Mouse (Mus musculus) liver, adult 2 months (tissue): ENCODE results near the gene Pitx2. TPM values are rescaled to one million over a fixed set of nuclear protein-coding genes. Genes with fewer than 3 reads are reported as not detected.

Source experiments
- DNase-seq: peaks from one replicate; pipeline ENCODE4 v3.0.0-alpha.2; 2011; ENCODE audit warnings: low read depth, low spot score; ENCODE audit errors: extremely low read depth
- H3K27ac ChIP-seq: fragments of 200-500 bp; replicated peaks from 2 replicates; pipeline ENCODE4 v1.5.1; 2012; ENCODE audit warnings: low read depth, mild to moderate bottlenecking, control low read depth, inconsistent platforms, low read length; ENCODE audit not compliant: insufficient read depth
- H3K27me3 ChIP-seq: fragments of 200-500 bp; 2 replicates; pipeline ENCODE4 v1.6.1; 2012; ENCODE audit warnings: mild to moderate bottlenecking, moderate library complexity, low read length, inconsistent platforms; ENCODE audit not compliant: control insufficient read depth, insufficient read depth
- H3K36me3 ChIP-seq: fragments of 200-500 bp; 2 replicates; pipeline ENCODE4 v1.6.1; 2012; ENCODE audit warnings: low read length, inconsistent platforms; ENCODE audit not compliant: control insufficient read depth, insufficient read depth
- H3K4me1 ChIP-seq: fragments of 200-500 bp; 2 replicates; pipeline ENCODE4 v1.6.1; 2011; ENCODE audit warnings: low read length; ENCODE audit not compliant: control insufficient read depth, insufficient read depth
- H3K4me3 ChIP-seq: fragments of 200-500 bp; 2 replicates; pipeline ENCODE4 v1.5.1; 2011; ENCODE audit warnings: low read depth, mild to moderate bottlenecking, control low read depth, low read length, moderate library complexity; ENCODE audit not compliant: insufficient read depth
- H3K79me2 ChIP-seq: fragments of 200-500 bp; 2 replicates; pipeline ENCODE4 v1.6.1; 2012; ENCODE audit warnings: inconsistent platforms, mild to moderate bottlenecking, low read length, moderate library complexity; ENCODE audit not compliant: control insufficient read depth, insufficient read depth
- H3K9ac ChIP-seq: fragments of 200-500 bp; 2 replicates; pipeline ENCODE4 v1.6.1; 2012; ENCODE audit warnings: low read depth, mild to moderate bottlenecking, control low read depth, inconsistent platforms, low read length
- CTCF ChIP-seq: fragments of 200-500 bp; IDR thresholded peaks from 2 replicates; pipeline ENCODE4 v1.5.1; 2011; ENCODE audit warnings: low read depth, low read length, control low read depth
- POLR2A ChIP-seq: fragments of 200-500 bp; IDR thresholded peaks from 2 replicates; pipeline ENCODE4 v1.6.1; 2011; ENCODE audit warnings: low read length, control low read depth; ENCODE audit not compliant: insufficient read depth; ENCODE audit errors: extremely low read depth
- WGBS: fragments of 180-500 bp; shearing (Covaris S2); methylation state at CpG from one replicate; pipeline ENCODE4 v1.1.7; 2018; 5-methylcytosine and 5-hydroxymethylcytosine counted together
- polyA plus RNA-seq: library from polyadenylated mRNA; depleted of rRNA; stranded (reverse); fragments of >200 nt; gene quantifications from 2 replicates; pipeline ENCODE4 v1.2.3, GENCODE M21; 2012
- total RNA-seq: library from RNA; depleted of rRNA; stranded (reverse); fragments of >200 nt; gene quantifications from 2 replicates; pipeline ENCODE4 v1.2.3, GENCODE M21; 2014

Pitx2 gene
- total and polyA plus RNA-seq, 2 experiments, result 0.18 TPM; not detected in 1

DNA sequence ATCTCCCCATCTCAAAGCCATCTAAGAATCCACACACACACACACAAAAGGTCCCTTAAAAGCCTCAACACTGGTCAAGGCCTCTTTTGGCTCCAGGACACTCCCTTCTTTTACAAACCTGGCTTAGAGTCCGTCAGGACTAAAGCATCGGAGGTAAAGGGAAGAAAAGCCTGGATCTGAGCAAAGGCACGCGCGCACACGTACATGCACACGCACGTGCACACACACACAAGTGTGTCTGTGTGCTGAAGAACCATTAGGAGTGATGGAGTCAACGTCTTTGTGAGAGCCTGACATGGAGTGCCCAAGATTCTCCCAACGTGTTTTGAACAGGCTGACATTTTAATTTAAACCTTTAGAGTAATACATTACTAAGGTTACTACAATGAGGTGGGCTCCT, 8.7 kb downstream of the Pitx2 start:
- H3K4me3 ChIP-seq, result no peak overlapping the region
- 6% methylated on average over 10 of the region's 10 CpGs for whole genome bisulfite sequencing
- H3K79me2 ChIP-seq, result no peaks in the 10 kb centered on the region
- H3K27me3 ChIP-seq, result peaks cover 39% of the 10 kb centered on the region
- DNase-seq, result no peak
- no peak overlapping the region for H3K9ac ChIP-seq
- TF ChIP-seq CTCF (no peak), POLR2A (no peak)
- H3K27ac ChIP-seq, result no peak overlapping the region
- H3K36me3 ChIP-seq, result no peaks in the 10 kb centered on the region
- no peaks in the 10 kb centered on the region for H3K4me1 ChIP-seq

DNA sequence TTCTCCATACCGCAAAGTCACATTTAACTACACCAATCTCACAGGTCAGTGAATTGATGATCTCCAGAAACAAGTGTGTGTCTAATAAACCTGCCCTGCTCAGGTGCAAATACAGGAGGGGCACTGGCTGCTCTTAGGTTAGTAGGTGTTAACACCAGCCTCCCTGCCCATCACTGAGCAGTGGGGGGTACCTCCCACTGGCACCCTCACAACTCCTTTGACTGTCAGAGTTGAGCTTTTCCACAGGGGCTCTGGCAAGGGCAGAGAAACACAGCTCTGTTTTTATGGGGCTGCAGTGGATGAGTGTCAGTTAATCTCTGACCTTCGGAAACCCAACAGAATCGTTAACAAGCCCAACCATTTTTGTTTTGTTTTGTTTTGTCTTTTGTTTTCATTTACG, 9.6 kb downstream of the Pitx2 start:
- Histone ChIP-seq H3K4me3 (no peak overlapping the region), H3K27me3 (peaks cover 41% of the 10 kb centered on the region), H3K27ac (no peak overlapping the region), H3K4me1 (peaks cover 7% of the 10 kb centered on the region; the same call in 1 of the 2 replicates), H3K79me2 (no peaks in the 10 kb centered on the region), H3K9ac (no peak overlapping the region), H3K36me3 (no peaks in the 10 kb centered on the region)
- no peak for DNase-seq
- no peak for TF ChIP-seq POLR2A
- no peak for TF ChIP-seq CTCF
- WGBS, result 4% methylated on average over 4 of the region's 4 CpGs

DNA sequence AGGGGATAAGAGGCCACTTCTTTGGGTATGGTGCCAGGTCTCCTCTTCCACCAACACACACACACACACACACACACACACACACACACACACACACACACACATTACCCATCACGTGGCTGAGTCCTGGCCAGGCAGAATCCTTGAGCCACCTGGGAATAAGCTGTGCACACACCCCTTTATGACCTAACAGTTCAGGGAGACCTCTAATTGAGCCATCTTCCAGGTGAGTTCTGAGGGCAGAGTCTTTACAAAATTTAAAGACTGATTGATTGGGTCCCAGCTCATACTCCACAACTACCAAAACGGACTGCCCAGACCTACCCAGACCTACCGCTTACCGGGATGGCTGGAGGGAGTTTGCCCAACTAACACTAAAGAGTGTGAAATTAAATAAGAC, 10.1 kb downstream of the Pitx2 start:
- no peak for DNase-seq
- Histone ChIP-seq H3K27me3 (peaks cover 41% of the 10 kb centered on the region), H3K79me2 (no peaks in the 10 kb centered on the region), H3K27ac (no peak overlapping the region), H3K4me3 (no peak overlapping the region), H3K9ac (no peak overlapping the region), H3K36me3 (no peaks in the 10 kb centered on the region), H3K4me1 (peaks cover 7% of the 10 kb centered on the region; the same call in 1 of the 2 replicates)
- TF ChIP-seq CTCF, result no peak
- TF ChIP-seq POLR2A, result no peak
- WGBS, result 3% methylated on average over 4 of the region's 4 CpGs

DNA sequence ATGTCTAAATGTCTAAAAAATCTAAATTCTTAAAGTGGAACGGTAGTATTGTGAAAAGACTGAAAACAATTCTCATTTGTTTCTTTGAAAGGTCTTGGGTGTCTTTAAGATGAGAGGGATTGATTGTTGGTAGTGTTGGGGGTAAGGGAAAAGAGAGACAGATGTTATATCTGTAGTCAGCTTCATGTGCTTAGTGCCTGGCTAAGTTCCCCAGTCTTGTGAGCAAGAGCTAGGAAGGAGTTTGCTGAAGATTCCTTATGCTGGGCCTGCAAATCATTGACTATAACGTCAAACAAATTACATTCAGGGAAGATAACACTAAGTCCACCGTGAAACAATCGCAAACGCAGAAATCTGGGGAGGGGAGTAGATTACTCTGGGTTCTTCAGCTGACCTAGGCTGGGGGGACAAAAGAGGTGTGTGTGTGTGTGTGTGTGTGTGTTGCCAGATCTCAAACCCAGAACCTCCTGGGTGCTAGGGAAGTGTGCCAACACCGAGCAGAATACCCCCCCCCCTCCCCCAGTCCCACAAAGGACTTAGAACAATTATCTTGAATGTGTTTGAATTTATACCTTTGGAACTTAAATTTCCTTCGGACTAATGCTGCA, 12.5 kb downstream of the Pitx2 start:
- Histone ChIP-seq H3K4me3 (no peak overlapping the region), H3K27ac (no peak overlapping the region), H3K9ac (no peak overlapping the region), H3K36me3 (no peaks in the 10 kb centered on the region), H3K79me2 (no peaks in the 10 kb centered on the region), H3K4me1 (peaks cover 7% of the 10 kb centered on the region; the same call in 1 of the 2 replicates), H3K27me3 (peaks cover 41% of the 10 kb centered on the region)
- DNase-seq, result no peak
- WGBS, result 2% methylated on average over 7 of the region's 7 CpGs
- TF ChIP-seq POLR2A, result no peak
- no peak for TF ChIP-seq CTCF

DNA sequence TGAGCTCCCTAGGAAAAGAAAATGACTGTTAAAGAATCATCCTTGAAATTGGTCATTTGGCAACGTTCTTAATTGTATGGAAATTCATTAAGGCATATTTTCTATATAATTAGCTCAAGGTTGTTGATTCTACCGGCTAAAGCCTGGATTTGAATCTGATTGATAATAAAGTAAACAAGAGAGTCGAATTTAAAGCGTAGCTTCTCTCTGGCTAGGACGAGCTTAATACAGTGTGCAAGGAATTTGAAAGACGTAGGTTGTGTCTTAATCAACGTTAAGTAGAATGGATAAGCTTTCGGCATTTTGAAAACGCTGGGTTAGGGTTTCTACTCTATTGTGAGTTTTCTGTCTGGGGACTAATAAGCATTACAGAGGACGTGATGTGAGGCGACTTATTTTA, 13.1 kb downstream of the Pitx2 start:
- DNase-seq, result no peak
- H3K27me3 ChIP-seq, result peaks cover 42% of the 10 kb centered on the region
- 6% methylated on average over 11 of the region's 11 CpGs for WGBS

DNA sequence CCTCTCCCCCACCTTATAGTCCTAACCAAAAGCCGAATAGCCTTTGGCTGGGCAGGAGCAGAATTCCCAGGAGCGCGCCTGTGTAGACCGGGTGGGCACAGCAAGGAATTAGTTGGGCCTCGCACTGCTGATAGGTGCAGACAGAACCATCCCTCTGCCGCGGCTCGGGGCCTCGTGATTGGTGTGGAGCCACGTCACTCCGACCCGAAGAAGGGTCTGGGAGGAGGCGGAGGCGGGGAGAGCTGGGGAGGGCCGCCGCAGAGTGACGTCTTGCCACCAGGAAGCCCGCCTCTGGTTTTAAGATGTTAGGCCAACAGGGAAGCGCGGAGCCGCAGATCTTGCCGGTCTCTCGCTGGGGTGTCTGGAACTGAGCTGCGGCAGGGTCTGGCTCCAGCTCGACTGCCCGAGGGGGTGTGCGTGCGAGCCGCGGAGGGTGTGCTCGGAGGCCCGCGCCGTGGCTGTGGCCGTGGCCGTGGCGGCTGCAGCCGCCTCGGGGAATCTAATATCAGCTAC, 14.0 kb downstream of the Pitx2 start:
- Histone ChIP-seq H3K4me3 (peak overlapping the region; percentile 52), H3K27me3 (peaks cover 45% of the 10 kb centered on the region), H3K9ac (peak overlapping the region; percentile 31), H3K36me3 (no peaks in the 10 kb centered on the region), H3K4me1 (peaks cover 7% of the 10 kb centered on the region; the same call in 1 of the 2 replicates), H3K79me2 (no peaks in the 10 kb centered on the region), H3K27ac (no peak overlapping the region)
- TF ChIP-seq CTCF (no peak), POLR2A (no peak)
- DNase-seq, result no peak
- 2% methylated on average over 39 of the region's 39 CpGs for WGBS

More for the DNA sequence above, 13.1 kb downstream of the Pitx2 start:
- no peak overlapping the region for H3K4me3 ChIP-seq
- peaks cover 7% of the 10 kb centered on the region; the same call in 1 of the 2 replicates for H3K4me1 ChIP-seq
- H3K9ac ChIP-seq, result no peak overlapping the region
- H3K27ac ChIP-seq, result no peak overlapping the region
- TF ChIP-seq POLR2A (no peak), CTCF (no peak)
- no peaks in the 10 kb centered on the region for H3K36me3 ChIP-seq
- no peaks in the 10 kb centered on the region for H3K79me2 ChIP-seq
